Mouse (Mus musculus) myocyte (in vitro differentiated cells): ENCODE results near the gene Arhgef6. TPM values are rescaled to one million over a fixed set of nuclear protein-coding genes. Genes with fewer than 3 reads are reported as not detected.

Experiments used
- H3K27me3 ChIP-seq: one replicate; pipeline ENCODE4 v1.6.1; 2011; ENCODE audit not compliant: control insufficient read depth, insufficient read depth, insufficient read length
- H3K36me3 ChIP-seq: one replicate; pipeline ENCODE4 v1.6.1; 2011; ENCODE audit not compliant: control insufficient read depth, insufficient read depth
- H3K4me2 ChIP-seq: one replicate; pipeline ENCODE4 v1.6.1; 2011; ENCODE audit warnings: low read depth, control low read depth
- H3K4me3 ChIP-seq: one replicate; pipeline ENCODE4 v1.5.1; 2011; ENCODE audit warnings: mild to moderate bottlenecking, control low read depth, moderate library complexity
- H3K79me2 ChIP-seq: one replicate; pipeline ENCODE4 v1.6.1; 2011; ENCODE audit not compliant: control insufficient read depth, insufficient read depth
- H3ac ChIP-seq: one replicate; pipeline ENCODE4 v1.6.1; 2011; ENCODE audit not compliant: control insufficient read depth, insufficient read length
- CEBPB ChIP-seq: IDR thresholded peaks from 2 replicates; pipeline ENCODE4 v1.6.1; 2011; ENCODE audit warnings: mild to moderate bottlenecking, moderate library complexity; ENCODE audit not compliant: poor library complexity, insufficient read depth, severe bottlenecking
- E2F4 ChIP-seq: IDR thresholded peaks from one replicate; pipeline ENCODE4 v1.6.1; 2011; ENCODE audit warnings: mild to moderate bottlenecking, control low read depth, moderate library complexity; ENCODE audit not compliant: insufficient read depth
- MAX ChIP-seq: IDR thresholded peaks from one replicate; pipeline ENCODE4 v1.6.1; 2011; ENCODE audit warnings: low read depth, mild to moderate bottlenecking, control low read depth
- MYOD1 ChIP-seq, 3 experiments: IDR thresholded peaks; one replicate each; pipeline ENCODE4 v1.6.1; 2011; ENCODE audit warnings: control low read depth in 2 of 3, low read depth in 2 of 3, mild to moderate bottlenecking in 2 of 3, moderate library complexity in 1 of 3; ENCODE audit not compliant: insufficient read length in 2 of 3, control insufficient read depth in 1 of 3
- MYOG ChIP-seq, 3 experiments: IDR thresholded peaks; one replicate each; pipeline ENCODE4 v1.6.1; 2011; ENCODE audit warnings: control low read depth in 2 of 3, low read depth in 2 of 3, mild to moderate bottlenecking in 2 of 3; ENCODE audit not compliant: insufficient read length in 2 of 3, control insufficient read depth in 1 of 3, insufficient read depth in 1 of 3
- POLR2A ChIP-seq: IDR thresholded peaks from one replicate; pipeline ENCODE4 v1.6.1; 2011; ENCODE audit warnings: low read depth, mild to moderate bottlenecking, control low read depth, moderate library complexity; ENCODE audit not compliant: insufficient read length
- POLR2AphosphoS2 ChIP-seq: IDR thresholded peaks from one replicate; pipeline ENCODE4 v1.6.1; 2011; ENCODE audit warnings: low read depth, control low read depth; ENCODE audit not compliant: insufficient read length
- REST ChIP-seq: IDR thresholded peaks from one replicate; pipeline ENCODE4 v1.6.1; 2011; ENCODE audit warnings: mild to moderate bottlenecking, control low read depth, moderate library complexity; ENCODE audit not compliant: insufficient read depth, insufficient read length
- SRF ChIP-seq: IDR thresholded peaks from one replicate; pipeline ENCODE4 v1.6.1; 2011; ENCODE audit warnings: low read depth; ENCODE audit not compliant: control insufficient read depth, insufficient read length
- TCF12 ChIP-seq: IDR thresholded peaks from one replicate; pipeline ENCODE4 v1.6.1; 2011; ENCODE audit warnings: mild to moderate bottlenecking, control low read depth; ENCODE audit not compliant: poor library complexity, insufficient read depth, severe bottlenecking
- TCF3 ChIP-seq: IDR thresholded peaks from one replicate; pipeline ENCODE4 v1.6.1; 2011; ENCODE audit warnings: low read depth, control low read depth; ENCODE audit not compliant: insufficient read length
- USF1 ChIP-seq: IDR thresholded peaks from one replicate; pipeline ENCODE4 v1.6.1; 2011; ENCODE audit warnings: low read depth, mild to moderate bottlenecking, control low read depth, moderate library complexity
- polyA plus RNA-seq: library from polyadenylated mRNA; unstranded; fragments of >200 nt; fragmentation: generic; extraction: Trizol; gene quantifications from one replicate; pipeline ENCODE4 v1.2.1, GENCODE M21; 2012; ENCODE audit warnings: missing spikeins

Gene Arhgef6
- 3.5 TPM for polyA plus RNA-seq

DNA sequence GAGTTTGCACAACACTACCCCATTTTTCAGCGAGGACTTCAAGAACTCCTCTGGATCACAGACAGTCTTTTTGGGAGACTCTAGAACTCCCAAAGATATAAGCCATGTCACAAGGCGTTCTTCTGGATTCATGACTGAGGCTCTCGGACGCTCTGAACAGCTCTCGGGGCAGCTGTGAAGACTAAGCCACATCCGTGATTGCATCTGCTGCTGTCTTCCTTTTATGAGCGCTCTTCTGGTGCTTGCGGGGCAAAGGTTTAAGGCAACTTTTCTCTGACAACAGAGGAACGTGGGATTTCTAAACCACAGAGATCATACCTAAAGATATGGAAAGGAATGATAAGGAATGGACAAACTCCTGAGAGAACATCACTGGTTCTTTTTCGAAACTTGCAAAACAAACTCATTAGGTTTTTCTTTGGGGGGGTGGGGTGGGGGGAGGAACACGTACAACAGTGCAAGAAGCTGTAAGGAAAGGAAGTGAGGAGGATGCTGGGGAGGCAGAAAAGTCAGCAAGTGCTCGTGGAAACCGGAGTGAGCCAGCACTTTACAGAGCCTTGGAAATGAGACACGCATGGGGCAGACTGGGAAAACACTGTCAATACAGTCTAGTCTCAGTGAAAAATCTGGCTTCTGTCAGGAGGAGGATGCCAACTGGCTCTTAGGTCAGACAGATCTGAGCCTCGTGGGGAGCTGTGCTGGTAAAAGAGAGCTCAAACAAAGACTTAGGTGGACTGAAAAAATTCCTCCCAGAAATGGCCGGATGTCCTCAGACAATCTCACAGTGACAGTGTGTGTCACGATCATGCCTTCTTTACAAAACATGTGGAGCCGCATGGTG lies at the start of gene Arhgef6:
Gene Arhgef6, minus strand, starts transcription at position 359 of the 841 bp plus-strand sequence.
- H3K79me2 ChIP-seq = no peaks in the 10 kb centered on the region
- no peaks in the 10 kb centered on the region for H3K36me3 ChIP-seq
- no peak for TF ChIP-seq MYOD1 (IDR thresholded peaks at IDR 0.05; ENCODE audit: control insufficient read depth in 1 of 3, insufficient read length in 2 of 3, low read depth in 2 of 3)
- no peak for TF ChIP-seq POLR2A
- no peak for TF ChIP-seq TCF12
- TF ChIP-seq REST = no peak
- TF ChIP-seq E2F4 = no peak
- no peaks in the 10 kb centered on the region for H3K27me3 ChIP-seq
- H3ac ChIP-seq = no peak within 1 kb of the TSS
- no peak within 1 kb of the TSS for H3K4me3 ChIP-seq
- H3K4me2 ChIP-seq = peak within 1 kb of the TSS; percentile 72

DNA sequence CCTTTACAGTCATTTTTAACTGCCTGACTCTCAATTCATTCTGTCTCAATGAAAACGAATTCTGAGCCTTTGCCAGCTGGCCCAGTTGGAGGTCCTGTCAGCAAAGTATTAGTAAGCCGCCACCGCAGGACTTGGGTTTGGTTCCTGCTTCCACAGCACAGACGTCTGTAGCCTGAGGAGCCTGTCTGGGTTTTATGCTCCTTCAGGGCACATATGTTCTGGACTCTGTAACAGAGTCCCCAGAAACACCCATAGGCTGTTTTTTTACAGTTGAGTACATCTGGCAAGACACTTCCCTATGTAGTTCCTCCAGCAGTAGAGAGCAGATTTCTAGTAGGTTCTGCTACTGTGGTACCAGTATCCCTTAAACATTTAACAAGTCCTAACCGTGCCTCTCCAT lies 42.4 kb upstream of the Arhgef6 start:
- TF ChIP-seq MYOG (IDR thresholded peaks at IDR 0.05; ENCODE audit: control insufficient read depth in 1 of 3, insufficient read depth in 1 of 3, insufficient read length in 2 of 3, low read depth in 2 of 3) (no peak), E2F4 (no peak), MYOD1 (IDR thresholded peaks at IDR 0.05; ENCODE audit: control insufficient read depth in 1 of 3, insufficient read length in 2 of 3, low read depth in 2 of 3) (no peak), USF1 (no peak), TCF12 (no peak), POLR2AphosphoS2 (no peak)
- Histone ChIP-seq H3K4me2 (no peak overlapping the region), H3K36me3 (peaks cover 11% of the 10 kb centered on the region), H3K4me3 (no peak overlapping the region), H3K79me2 (no peaks in the 10 kb centered on the region), H3ac (no peak overlapping the region), H3K27me3 (no peaks in the 10 kb centered on the region)

DNA sequence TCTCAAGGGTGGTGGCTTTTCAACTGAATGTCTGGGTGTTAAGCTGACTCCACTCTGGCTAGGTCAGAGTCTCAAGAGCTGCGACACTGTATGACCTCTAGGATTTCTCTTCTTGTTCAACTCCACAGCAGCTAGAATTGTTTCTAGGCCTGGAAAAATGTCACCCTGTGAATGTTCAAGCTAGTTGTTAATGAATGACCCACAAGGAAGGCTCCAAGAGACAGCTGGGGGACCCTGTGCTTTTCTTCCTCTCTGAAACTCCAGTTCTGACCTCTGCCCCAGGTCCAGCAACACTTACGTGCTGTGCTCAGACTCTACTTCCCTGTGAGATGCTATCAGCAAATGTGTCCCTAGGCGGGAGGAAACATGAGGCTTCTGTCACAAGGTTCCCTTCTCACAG lies 40.0 kb upstream of the Arhgef6 start:
- peaks cover 7% of the 10 kb centered on the region for H3K36me3 ChIP-seq
- H3K79me2 ChIP-seq = no peaks in the 10 kb centered on the region
- H3K4me2 ChIP-seq = no peak overlapping the region
- H3K27me3 ChIP-seq = no peaks in the 10 kb centered on the region
- no peak overlapping the region for H3K4me3 ChIP-seq
- TF ChIP-seq TCF3 = no peak
- TF ChIP-seq REST = no peak
- TF ChIP-seq E2F4 = no peak
- no peak for TF ChIP-seq USF1
- no peak for TF ChIP-seq TCF12
- TF ChIP-seq MYOG (IDR thresholded peaks at IDR 0.05; ENCODE audit: control insufficient read depth in 1 of 3, insufficient read depth in 1 of 3, insufficient read length in 2 of 3, low read depth in 2 of 3) = no peak
- no peak for TF ChIP-seq SRF
- H3ac ChIP-seq = no peak overlapping the region

GRCm38 (mm10) chrX:57377096-57377495 lies 38.6 kb upstream of the Arhgef6 start:
- Histone ChIP-seq H3K4me3 (no peak overlapping the region), H3ac (no peak overlapping the region), H3K79me2 (no peaks in the 10 kb centered on the region), H3K36me3 (peaks cover 3% of the 10 kb centered on the region), H3K4me2 (no peak overlapping the region), H3K27me3 (no peaks in the 10 kb centered on the region)
- no peak for TF ChIP-seq POLR2A
- no peak for TF ChIP-seq REST
- no peak for TF ChIP-seq MYOD1 (IDR thresholded peaks at IDR 0.05; ENCODE audit: control insufficient read depth in 1 of 3, insufficient read length in 2 of 3, low read depth in 2 of 3)
- no peak for TF ChIP-seq TCF12
- TF ChIP-seq TCF3 = no peak

DNA sequence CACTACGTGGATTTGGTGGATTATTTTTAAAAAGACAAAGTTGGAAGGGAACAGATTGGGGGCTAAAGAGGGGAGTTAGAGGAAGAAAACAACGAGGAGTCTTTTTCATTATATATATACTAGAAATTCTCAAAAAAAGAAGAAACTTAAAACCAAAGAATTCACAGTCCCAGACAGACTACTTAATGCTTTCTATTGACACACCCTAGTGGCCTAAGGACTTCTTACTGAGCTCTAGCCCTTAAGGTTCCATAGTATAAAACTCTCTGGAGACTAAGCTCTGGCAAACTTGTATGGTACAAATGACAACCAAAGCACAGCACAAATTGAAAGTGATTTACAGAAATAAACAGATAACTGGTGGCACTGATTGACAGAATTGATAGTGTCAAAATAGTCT lies 35.5 kb upstream of the Arhgef6 start:
- Histone ChIP-seq H3K4me2 (no peak overlapping the region), H3K4me3 (no peak overlapping the region), H3K27me3 (no peaks in the 10 kb centered on the region), H3K79me2 (no peaks in the 10 kb centered on the region), H3ac (no peak overlapping the region), H3K36me3 (no peaks in the 10 kb centered on the region)
- TF ChIP-seq E2F4 (no peak), REST (no peak), MAX (no peak), USF1 (no peak), TCF12 (no peak), CEBPB (no peak), SRF (no peak), POLR2A (no peak), POLR2AphosphoS2 (no peak), MYOD1 (IDR thresholded peaks at IDR 0.05; ENCODE audit: control insufficient read depth in 1 of 3, insufficient read length in 2 of 3, low read depth in 2 of 3) (no peak), TCF3 (no peak), MYOG (IDR thresholded peaks at IDR 0.05; ENCODE audit: control insufficient read depth in 1 of 3, insufficient read depth in 1 of 3, insufficient read length in 2 of 3, low read depth in 2 of 3) (no peak)
